In the genomic region with DNA sequence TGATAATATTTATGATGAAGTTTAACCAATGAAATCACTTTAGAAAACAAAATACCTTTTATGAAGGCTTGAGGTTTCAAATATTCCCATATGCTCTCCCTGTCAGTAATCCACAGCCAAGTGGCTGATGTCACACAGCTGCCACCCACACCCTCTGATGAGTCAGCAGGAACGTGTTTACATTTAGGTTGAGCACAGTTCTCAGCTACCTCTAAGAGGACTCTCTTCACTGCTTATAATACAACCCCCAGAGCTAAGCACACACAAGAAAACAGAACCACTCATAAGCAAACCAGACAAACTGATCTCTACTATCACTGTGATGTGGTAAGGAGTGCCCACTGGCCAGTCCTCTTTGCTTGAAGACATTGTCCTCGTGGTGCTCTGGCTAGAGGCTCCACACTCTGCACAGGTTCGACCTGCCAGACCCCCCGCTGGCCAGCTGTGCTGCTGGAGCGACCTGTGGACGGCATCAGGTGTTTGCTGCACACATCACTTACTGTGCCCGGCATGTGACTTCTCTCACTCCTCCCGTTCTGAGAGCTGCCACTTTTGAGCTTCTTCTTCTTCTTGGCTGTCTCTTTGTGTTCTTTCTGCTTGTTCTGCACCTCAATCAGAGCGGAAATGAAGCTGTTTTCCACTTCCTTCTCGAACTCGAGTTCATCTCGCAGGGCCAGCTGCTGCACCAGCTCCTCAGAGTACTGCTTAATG, we compare ENCODE assay signal across 7 mouse cellular contexts. TPM values are rescaled to one million over a fixed set of nuclear protein-coding genes. Genes with fewer than 3 reads are reported as not detected.
DNase-seq lines count a peak whose midpoint lies in the region; ATAC-seq and TF ChIP-seq lines count a peak whose summit lies in the region.

No protein-coding gene starts in this region.

- no peak overlapping the region for H3K4me2 ChIP-seq in limb, embryonic 15.5 days
- no peak overlapping the region for H3K4me2 ChIP-seq in forebrain, embryonic 11.5 days (ENCODE audit: low read depth, low read length, severe bottlenecking)

- H3K9ac ChIP-seq in limb, embryonic 15.5 days: no peak overlapping the region
- no peak overlapping the region for H3K9ac ChIP-seq in forebrain, embryonic 11.5 days (ENCODE audit: low read length)

- no peak for ATAC-seq in limb, embryonic 15.5 days (ENCODE audit: insufficient number of reproducible peaks, low FRiP score, low TSS enrichment, low read depth)
- no peak for ATAC-seq in forebrain, embryonic 11.5 days (replicated peaks; ENCODE audit: low FRiP score)

- no peak for TF ChIP-seq CTCF in bone marrow macrophage, adult 2 months (IDR thresholded peaks at IDR 0.05; ENCODE audit: low read depth, low read length)

- intact Hi-C loops in left cerebral cortex, postnatal 25 days (cut with DNase I): loop anchor here (2.0 kb wide), 1 partner anchor 17 kb away; no protein-coding TSS in a partner anchor

- no peak overlapping the region for H3K4me3 ChIP-seq in limb, embryonic 15.5 days
- H3K4me3 ChIP-seq in limb, embryonic 10.5 days: no peak overlapping the region
- H3K4me3 ChIP-seq in bone marrow macrophage, adult 2 months (ENCODE audit: insufficient read depth, low read length): no peak overlapping the region
- H3K4me3 ChIP-seq in forebrain, embryonic 11.5 days (ENCODE audit: low read depth, low read length): no peak overlapping the region

- H3K27me3 ChIP-seq in limb, embryonic 15.5 days: no peaks in the 10 kb centered on the region
- H3K27me3 ChIP-seq in limb, embryonic 10.5 days (ENCODE audit: low read depth, poor library complexity, severe bottlenecking): no peaks in the 10 kb centered on the region
- H3K27me3 ChIP-seq in forebrain, embryonic 11.5 days (ENCODE audit: control insufficient read depth, insufficient read depth, low read length): no peaks in the 10 kb centered on the region

- no peaks in the 10 kb centered on the region for H3K9me3 ChIP-seq in limb, embryonic 15.5 days
- no peaks in the 10 kb centered on the region for H3K9me3 ChIP-seq in limb, embryonic 10.5 days (replicated peaks)
- no peaks in the 10 kb centered on the region for H3K9me3 ChIP-seq in forebrain, embryonic 11.5 days (ENCODE audit: control insufficient read depth, low read length)

- WGBS in limb, embryonic 15.5 days: 80% methylated on average over 12 of the region's 12 CpGs
- WGBS in limb, embryonic 10.5 days: 84% methylated on average over 12 of the region's 12 CpGs
- WGBS in forebrain, embryonic 11.5 days: 80% methylated on average over 12 of the region's 12 CpGs

- no peak for TF ChIP-seq POLR2A in bone marrow macrophage, adult 2 months (IDR thresholded peaks at IDR 0.05; ENCODE audit: borderline replicate concordance, low read depth, low read length)

- H3K36me3 ChIP-seq in limb, embryonic 15.5 days: peaks cover 17% of the 10 kb centered on the region
- peaks cover 33% of the 10 kb centered on the region for H3K36me3 ChIP-seq in limb, embryonic 10.5 days
- H3K36me3 ChIP-seq in forebrain, embryonic 11.5 days (ENCODE audit: control insufficient read depth, insufficient read depth, low read length): no peaks in the 10 kb centered on the region; the same call in 1 of the 2 replicates

- H3K27ac ChIP-seq in limb, embryonic 15.5 days: peak overlapping the region; percentile 43; the same call in 1 of the 2 replicates
- H3K27ac ChIP-seq in limb, embryonic 10.5 days: no peak overlapping the region
- H3K27ac ChIP-seq in bone marrow macrophage, adult 2 months (ENCODE audit: insufficient read depth, low read depth, low read length): peak overlapping the region; percentile 76
- no peak overlapping the region for H3K27ac ChIP-seq in forebrain, embryonic 11.5 days (ENCODE audit: low read depth, low read length)

- DNase-seq in limb, embryonic 10.5 days (ENCODE audit: low spot score): no peak
- DNase-seq in left cerebral cortex, postnatal 25 days (ENCODE audit: low spot score in 2 of 2): peak; percentile 46 to 85
- DNase-seq in thymus, adult 18-20 months: peak; percentile 16 to 41
- no peak for DNase-seq in forebrain, embryonic 11.5 days (ENCODE audit: low spot score)
- no peak for DNase-seq in adrenal gland, postnatal 14 days

- no peaks in the 10 kb centered on the region for H3K4me1 ChIP-seq in limb, embryonic 15.5 days
- H3K4me1 ChIP-seq in limb, embryonic 10.5 days: peaks cover 4% of the 10 kb centered on the region; the same call in 1 of the 2 replicates
- peaks cover 18% of the 10 kb centered on the region for H3K4me1 ChIP-seq in bone marrow macrophage, adult 2 months (ENCODE audit: control insufficient read depth, insufficient read depth, low read length)
- H3K4me1 ChIP-seq in forebrain, embryonic 11.5 days (replicated peaks; ENCODE audit: control insufficient read depth, insufficient read depth, low read length): no peaks in the 10 kb centered on the region

RNA-seq across cellular contexts. Expression of gene Fez2, which starts 17.7 kb away (rescaled TPM):
- polyA plus RNA-seq in limb, embryonic 15.5 days (2015; fragmentation: Nextera tagmentation; extraction: Ambion mirVana): 38.7 and 41.7 TPM in 2 replicates
- 33.3 and 39.2 TPM in 2 replicates for polyA plus RNA-seq in limb, embryonic 10.5 days (2016; fragmentation: Nextera tagmentation; extraction: Ambion mirVana)
- 45.4 and 49.2 TPM in 2 replicates for polyA plus RNA-seq in bone marrow macrophage, adult 2 months (2012; ENCODE audit: insufficient read depth, insufficient read length, missing spikeins)
- total RNA-seq in left cerebral cortex, postnatal 25 days (2021): 10 to 100 TPM; 34.2 to 36.3 TPM
- polyA plus RNA-seq in forebrain, embryonic 11.5 days (2014; fragmentation: Nextera tagmentation; extraction: Ambion mirVana): 35.7 and 39.4 TPM in 2 replicates
- total RNA-seq in adrenal gland, postnatal 14 days (2021): 42.9 and 45.9 TPM in 2 replicates

Comparison
In these comparisons a context has a peak if more than half of its experiments do, and no peak if none do; other contexts are left out.
1. H3K27ac ChIP-seq: peak in limb, embryonic 15.5 days (single experiment) and bone marrow macrophage, adult 2 months (single experiment); none in limb, embryonic 10.5 days (single experiment) and forebrain, embryonic 11.5 days (single experiment).
2. DNase-seq: peak in left cerebral cortex, postnatal 25 days (2 of 2) and thymus, adult 18-20 months (2 of 2); none in limb, embryonic 10.5 days (single experiment), forebrain, embryonic 11.5 days (single experiment) and adrenal gland, postnatal 14 days (single experiment).